Mouse (Mus musculus) midbrain, postnatal 0 days (tissue): ENCODE results near the gene Fgf10. TPM values are rescaled to one million over a fixed set of nuclear protein-coding genes. Genes with fewer than 3 reads are reported as not detected.

Experiments
- ATAC-seq: fragments of 200-750 bp; cut with Nextera tagmentation; 2 replicates; pipeline ENCODE4 v1.8.0; 2017; ENCODE audit warnings: moderate number of reproducible peaks, mild to moderate bottlenecking, moderate TSS enrichment, moderate library complexity; ENCODE audit not compliant: low FRiP score
- DNase-seq: peaks from one replicate; pipeline ENCODE4 v3.0.0-alpha.2; 2015; ENCODE audit warnings: low spot score
- H3K27ac ChIP-seq: fragments of 300-500 bp; sonication (generic); 2 replicates; pipeline ENCODE4 v1.5.1; 2014; ENCODE audit warnings: low read depth, mild to moderate bottlenecking, low read length, mixed read lengths
- H3K27me3 ChIP-seq: fragments of 300-500 bp; sonication (generic); 2 replicates; pipeline ENCODE4 v1.6.1; 2014; ENCODE audit warnings: low read length, control low read depth, mixed read lengths; ENCODE audit not compliant: insufficient read depth
- H3K36me3 ChIP-seq: fragments of 300-500 bp; sonication (generic); 2 replicates; pipeline ENCODE4 v1.6.1; 2014; ENCODE audit warnings: low read length, control low read depth, mixed read lengths; ENCODE audit not compliant: insufficient read depth
- H3K4me1 ChIP-seq: fragments of 300-500 bp; sonication (generic); 2 replicates; pipeline ENCODE4 v1.6.1; 2014; ENCODE audit warnings: mild to moderate bottlenecking, control low read depth, antibody characterized with exemption, low read length, mixed read lengths; ENCODE audit not compliant: insufficient read depth
- H3K4me2 ChIP-seq: fragments of 300-500 bp; sonication (generic); 2 replicates; pipeline ENCODE4 v1.6.1; 2014; ENCODE audit warnings: low read depth, mild to moderate bottlenecking, low read length, mixed read lengths; ENCODE audit not compliant: poor library complexity, severe bottlenecking
- H3K4me3 ChIP-seq: fragments of 300-500 bp; sonication (generic); 2 replicates; pipeline ENCODE4 v1.5.1; 2014; ENCODE audit warnings: low read depth, mild to moderate bottlenecking, low read length, moderate library complexity
- H3K9ac ChIP-seq: fragments of 300-500 bp; sonication (generic); replicated peaks from 2 replicates; pipeline ENCODE4 v1.6.1; 2014; ENCODE audit warnings: mild to moderate bottlenecking, low read length, moderate library complexity, mixed read lengths; ENCODE audit not compliant: poor library complexity, severe bottlenecking
- H3K9me3 ChIP-seq: fragments of 300-500 bp; sonication (generic); 2 replicates; pipeline ENCODE4 v1.6.1; 2016; ENCODE audit warnings: low read length, control low read depth
- CTCF ChIP-seq: IDR thresholded peaks from 2 replicates; pipeline ENCODE4 v1.5.1; 2016; ENCODE audit warnings: antibody characterized with exemption, mild to moderate bottlenecking
- WGBS: fragments of 180-500 bp; shearing (Covaris S2); extraction: QIAGEN DNeasy Blood & Tissue Kit; methylation state at CpG from one replicate; pipeline ENCODE4 v1.1.7; 2014; 5-methylcytosine and 5-hydroxymethylcytosine counted together
- polyA plus RNA-seq: library from polyadenylated mRNA; unstranded; fragments of >200 nt; fragmentation: Nextera tagmentation; extraction: Ambion mirVana; gene quantifications from 2 replicates; pipeline ENCODE4 v1.2.1, GENCODE M21; 2015
- total RNA-seq: library from RNA; depleted of rRNA; stranded (reverse); fragments of >200 nt; gene quantifications from 2 replicates; pipeline ENCODE4 v1.2.3, GENCODE M21; 2014

Gene Fgf10
- total and polyA plus RNA-seq, 2 experiments from 2014 or later: 0.60 to 2.2 TPM

DNA sequence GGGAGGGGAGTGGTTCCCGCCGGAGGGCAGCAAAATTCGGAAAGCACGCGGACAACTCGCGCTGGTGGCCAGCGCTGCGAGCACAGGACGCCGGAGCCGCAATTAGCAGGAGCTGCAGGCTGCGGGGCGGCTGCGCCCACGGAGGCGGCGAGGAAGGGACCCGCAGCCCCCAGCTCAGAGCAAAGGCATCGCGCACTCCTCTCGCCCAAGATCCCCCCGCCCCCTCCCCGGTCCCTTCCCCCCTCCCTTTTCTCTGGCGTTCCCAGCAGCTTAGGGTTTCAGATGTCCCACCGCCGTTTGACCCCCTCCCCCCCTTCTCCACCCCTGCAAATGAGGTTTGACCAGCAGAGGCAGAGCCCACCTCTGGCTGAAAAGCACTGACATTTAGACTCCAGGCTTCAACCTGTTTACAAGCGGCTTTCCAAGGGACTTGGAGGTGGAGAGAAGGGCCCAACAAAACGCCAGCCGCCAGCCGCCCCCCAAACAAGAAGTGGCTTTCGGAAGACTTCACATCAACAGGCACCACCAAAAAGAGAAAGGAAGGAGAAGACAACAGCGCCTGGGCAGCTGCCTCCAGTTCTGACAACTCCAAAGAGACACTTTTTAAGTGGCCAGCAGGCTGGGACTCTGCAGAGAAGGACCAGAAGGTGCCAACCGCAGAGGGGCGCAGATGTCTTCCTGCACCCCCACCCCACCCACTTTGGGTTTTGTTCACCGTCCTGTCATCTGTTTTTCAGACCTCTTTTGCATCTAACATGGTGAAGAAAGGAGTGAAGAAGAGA lies 44.9 kb downstream of the Fgf10 start:
- peak overlapping the region; percentile 98 for H3K4me2 ChIP-seq
- peak overlapping the region; percentile 57 for H3K4me3 ChIP-seq
- H3K4me1 ChIP-seq: peaks cover 6% of the 10 kb centered on the region
- no peaks in the 10 kb centered on the region for H3K9me3 ChIP-seq
- H3K27me3 ChIP-seq: peaks cover 3% of the 10 kb centered on the region
- no peak overlapping the region for H3K27ac ChIP-seq
- ATAC-seq: peak; percentile 63; the same call in 1 of the 2 replicates
- H3K9ac ChIP-seq: peak overlapping the region; percentile 51; the same call in 1 of the 2 replicates
- under 1% methylated on average over 22 of the region's 36 CpGs for WGBS
- no peak for TF ChIP-seq CTCF
- no peak for DNase-seq
- no peaks in the 10 kb centered on the region for H3K36me3 ChIP-seq

DNA sequence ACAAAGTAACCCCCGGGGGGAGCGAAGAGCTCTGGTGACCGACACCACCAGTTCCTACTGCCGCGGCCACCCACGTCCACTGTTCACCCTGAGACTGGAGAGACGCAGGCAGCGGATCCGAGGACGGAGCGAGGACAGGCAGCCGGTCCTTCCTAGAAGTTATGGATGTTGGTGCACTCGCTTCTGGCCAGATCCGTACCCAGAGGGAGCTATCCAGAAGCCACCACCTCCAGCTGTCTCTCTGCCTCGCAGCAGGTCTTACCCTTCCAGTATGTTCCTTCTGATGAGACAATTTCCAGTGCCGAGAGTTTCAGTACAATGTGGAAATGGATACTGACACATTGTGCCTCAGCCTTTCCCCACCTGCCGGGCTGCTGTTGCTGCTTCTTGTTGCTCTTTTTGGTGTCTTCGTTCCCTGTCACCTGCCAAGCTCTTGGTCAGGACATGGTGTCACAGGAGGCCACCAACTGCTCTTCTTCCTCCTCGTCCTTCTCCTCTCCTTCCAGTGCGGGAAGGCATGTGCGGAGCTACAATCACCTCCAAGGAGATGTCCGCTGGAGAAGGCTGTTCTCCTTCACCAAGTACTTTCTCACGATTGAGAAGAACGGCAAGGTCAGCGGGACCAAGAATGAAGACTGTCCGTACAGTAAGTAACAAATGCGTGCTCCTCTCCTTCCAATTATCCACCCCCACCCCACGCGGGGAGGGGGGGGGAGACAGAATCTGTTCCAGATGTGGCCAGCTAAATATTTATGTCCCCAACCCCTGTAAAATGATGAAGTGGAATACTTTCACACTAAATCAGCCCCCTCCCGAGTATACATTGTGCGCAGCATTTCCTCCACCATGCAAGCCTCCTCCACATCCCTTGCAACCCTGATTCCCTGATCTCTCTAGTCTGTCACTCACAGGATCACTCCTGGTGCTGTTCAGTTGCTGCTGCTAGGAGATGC lies 45.8 kb downstream of the Fgf10 start:
- DNase-seq (no peak), ATAC-seq (peak; percentile 47; the same call in 1 of the 2 replicates)
- no peaks in the 10 kb centered on the region for H3K9me3 ChIP-seq
- H3K4me2 ChIP-seq: peak overlapping the region; percentile 98
- H3K36me3 ChIP-seq: no peaks in the 10 kb centered on the region
- H3K4me1 ChIP-seq: peaks cover 6% of the 10 kb centered on the region
- WGBS: 3% methylated on average over 30 of the region's 31 CpGs
- TF ChIP-seq CTCF: no peak; the same call in 1 of the 2 replicates
- H3K27ac ChIP-seq: no peak overlapping the region
- H3K27me3 ChIP-seq: peaks cover 3% of the 10 kb centered on the region
- H3K4me3 ChIP-seq: peak overlapping the region; percentile 57
- H3K9ac ChIP-seq: no peak overlapping the region; the same call in 1 of the 2 replicates

DNA sequence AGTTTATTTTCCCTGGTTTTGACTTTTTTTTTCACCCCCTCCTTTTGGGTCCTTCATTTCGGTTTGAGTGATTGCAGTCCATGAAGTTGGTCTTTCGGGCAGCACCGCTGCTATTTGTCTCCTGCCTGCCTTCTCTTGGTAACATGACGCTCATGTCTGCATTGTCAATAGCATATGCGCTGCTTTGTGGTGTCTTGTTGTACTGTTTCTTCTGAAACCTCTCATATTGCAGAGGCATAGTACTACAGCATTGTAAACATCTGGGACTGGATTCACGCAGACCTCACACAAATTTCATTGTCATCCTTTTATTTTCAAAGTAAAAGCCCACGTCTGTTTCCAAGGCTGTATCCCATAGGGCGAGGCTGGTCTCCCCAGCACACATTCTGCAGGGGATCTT lies 46.7 kb downstream of the Fgf10 start:
- H3K9ac ChIP-seq: no peak overlapping the region
- H3K4me3 ChIP-seq: peak overlapping the region; percentile 57
- WGBS: 11% methylated on average over 8 of the region's 8 CpGs
- no peak for DNase-seq
- no peaks in the 10 kb centered on the region for H3K9me3 ChIP-seq
- H3K4me2 ChIP-seq: peak overlapping the region; percentile 98; the same call in 1 of the 2 replicates
- peaks cover 6% of the 10 kb centered on the region for H3K4me1 ChIP-seq
- no peak for ATAC-seq
- no peak overlapping the region for H3K27ac ChIP-seq
- no peak for TF ChIP-seq CTCF
- H3K27me3 ChIP-seq: peaks cover 3% of the 10 kb centered on the region
- H3K36me3 ChIP-seq: no peaks in the 10 kb centered on the region

DNA sequence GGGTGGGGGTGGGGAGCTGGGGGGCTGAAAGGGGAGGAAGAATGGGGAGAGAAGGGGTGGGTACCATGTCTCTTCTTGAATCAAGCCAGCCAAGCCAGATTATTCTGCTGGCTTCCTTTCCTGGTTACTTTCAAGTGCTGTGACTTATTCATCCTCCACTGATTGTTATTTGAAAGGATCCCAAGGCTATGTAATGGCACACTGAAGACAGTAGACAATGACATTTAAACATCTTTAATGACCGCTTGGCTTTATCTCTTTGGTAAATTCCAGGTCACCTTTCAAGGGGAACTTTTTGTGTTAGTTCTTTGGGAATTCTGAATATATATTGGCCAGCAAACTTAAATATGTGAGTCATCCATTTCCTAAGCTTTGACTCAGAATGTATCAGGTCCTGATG lies 47.1 kb downstream of the Fgf10 start:
- peaks cover 3% of the 10 kb centered on the region for H3K27me3 ChIP-seq
- no peak overlapping the region for H3K4me2 ChIP-seq
- H3K36me3 ChIP-seq: no peaks in the 10 kb centered on the region
- H3K27ac ChIP-seq: no peak overlapping the region
- TF ChIP-seq CTCF: no peak
- DNase-seq: no peak
- peaks cover 6% of the 10 kb centered on the region for H3K4me1 ChIP-seq
- no peak for ATAC-seq
- whole genome bisulfite sequencing: 47% methylated on average over 1 of the region's 1 CpGs
- peak overlapping the region; percentile 57; the same call in 1 of the 2 replicates for H3K4me3 ChIP-seq
- H3K9ac ChIP-seq: no peak overlapping the region
- H3K9me3 ChIP-seq: no peaks in the 10 kb centered on the region

DNA sequence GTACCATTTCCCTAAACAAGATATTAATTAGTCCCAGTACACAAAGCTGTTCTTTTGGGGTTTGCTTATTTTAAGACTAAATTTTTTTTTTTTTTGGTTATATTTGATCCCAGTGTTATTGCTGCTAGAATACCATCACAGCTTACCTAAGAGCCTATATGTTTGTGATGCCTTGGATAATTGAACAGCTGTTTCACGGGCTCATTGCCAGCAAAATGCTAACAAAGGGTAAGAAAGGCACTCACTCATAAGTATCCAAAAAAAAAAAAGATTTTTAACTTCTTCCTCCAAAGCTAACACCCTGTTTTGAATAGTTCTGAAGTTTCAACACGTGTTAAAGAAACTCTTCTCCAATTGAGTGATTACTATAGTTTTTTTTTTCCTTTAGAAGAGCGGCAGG lies 48.8 kb downstream of the Fgf10 start:
- 47% methylated on average over 3 of the region's 3 CpGs for WGBS
- ATAC-seq (no peak), DNase-seq (no peak)
- H3K36me3 ChIP-seq: no peaks in the 10 kb centered on the region
- H3K27me3 ChIP-seq: no peaks in the 10 kb centered on the region; the same call in 1 of the 2 replicates
- TF ChIP-seq CTCF: no peak
- H3K4me3 ChIP-seq: no peak overlapping the region
- H3K4me1 ChIP-seq: peaks cover 6% of the 10 kb centered on the region
- H3K27ac ChIP-seq: no peak overlapping the region
- H3K9me3 ChIP-seq: no peaks in the 10 kb centered on the region
- H3K4me2 ChIP-seq: no peak overlapping the region
- H3K9ac ChIP-seq: no peak overlapping the region
